Mouse (Mus musculus): ENCODE data around the gene Olfr1424. TPM values are rescaled to one million over a fixed set of nuclear protein-coding genes. Genes with fewer than 3 reads are reported as not detected.
A peak's percentile ranks its signal among the peaks of the same experiment; 100 is the strongest.
"Not testable (repeated sequence)": the region's sequence is repeated elsewhere in the genome, so short reads cannot be mapped to it uniquely, and the experiment has no call there.

The Olfr1424 gene
- not detected for polyA plus RNA-seq (2017; shearing (Covaris generic))

DNA sequence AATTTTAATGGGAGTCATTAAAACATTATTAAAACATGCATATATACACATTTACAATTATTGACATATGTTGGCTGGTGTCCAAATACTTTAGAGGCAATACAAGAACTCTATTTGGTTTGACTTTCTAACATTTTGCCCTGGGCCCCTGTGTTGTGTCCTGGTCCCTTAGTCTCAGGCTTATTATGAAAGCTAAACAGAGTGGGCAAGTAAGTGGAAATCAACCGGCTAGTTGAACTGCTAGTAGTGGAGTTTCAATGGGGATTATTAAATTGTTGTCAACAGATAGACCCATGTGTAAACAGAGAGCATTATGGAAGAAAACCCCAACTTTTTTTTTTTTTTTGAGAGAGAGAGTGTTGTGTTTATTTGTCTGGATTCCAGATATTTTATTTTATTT is at the start of gene Olfr1424:
Gene Olfr1424 (minus strand): TSS at position 101 of the 400 bp plus-strand sequence.
- not testable (repeated sequence) for ATAC-seq

DNA sequence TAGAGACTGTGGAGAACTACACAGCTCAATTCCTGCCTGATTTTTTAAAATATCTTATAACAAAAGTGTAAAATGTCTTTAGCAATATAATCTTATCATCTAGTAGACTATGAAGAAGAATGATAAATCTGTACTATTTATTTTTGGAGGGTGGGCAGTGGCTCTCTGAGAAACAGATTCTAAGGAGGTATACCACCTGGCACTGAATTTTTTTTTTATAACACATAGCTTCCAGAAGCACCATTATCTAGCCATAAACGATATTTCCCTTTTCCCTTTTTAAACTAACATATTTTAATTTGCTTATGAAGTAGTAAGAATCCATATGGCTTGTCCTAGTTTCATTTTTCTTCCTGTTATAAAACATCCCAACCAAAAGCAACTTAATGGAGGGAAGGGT is 42.1 kb upstream of the Olfr1424 start:
- no peak for ATAC-seq

DNA sequence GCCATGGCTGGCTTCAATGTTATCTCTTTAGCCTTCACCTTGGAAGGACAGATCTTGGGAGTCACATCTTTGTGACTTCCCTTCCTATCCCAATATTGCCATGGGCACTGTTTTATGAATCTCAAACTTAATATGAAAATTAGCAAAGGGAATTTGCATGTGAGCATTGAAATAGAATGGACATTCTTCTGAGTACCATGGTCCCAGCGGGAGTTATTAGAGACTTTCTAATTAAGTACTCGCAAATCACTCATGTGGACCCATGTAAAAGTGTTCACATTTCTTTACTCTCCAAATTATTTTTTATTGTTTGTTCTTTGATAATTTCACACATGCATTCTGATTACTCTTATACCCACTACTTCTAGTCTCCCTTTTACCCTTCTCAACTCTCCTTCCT is 40.8 kb upstream of the Olfr1424 start, which contains the start of gene Olfr1427:
Gene Olfr1427 (minus strand): TSS at position 101 of the 400 bp plus-strand sequence.
- no peak for ATAC-seq

DNA sequence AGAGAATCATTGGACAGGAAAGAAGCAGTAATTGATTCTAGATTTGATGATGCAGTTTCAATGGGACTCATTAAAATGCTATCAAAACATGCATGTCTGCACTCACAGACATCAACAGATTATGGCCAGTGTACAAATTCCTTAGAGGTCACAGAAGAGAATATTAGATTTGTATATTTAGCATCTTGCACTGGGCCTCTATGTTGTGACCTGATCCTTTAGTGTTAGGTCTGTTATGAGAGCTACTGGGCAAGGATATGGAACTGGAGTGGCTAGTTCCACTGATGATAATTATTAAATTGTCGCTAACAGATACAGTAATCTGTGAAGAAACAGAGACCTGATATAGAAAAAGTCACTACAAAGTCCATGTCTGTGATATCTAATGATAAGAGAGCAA is 29.4 kb upstream of the Olfr1424 start, which contains the start of gene Olfr1426:
Gene Olfr1426 (minus strand): TSS at position 101 of the 400 bp plus-strand sequence.
- ATAC-seq, result no peak

DNA sequence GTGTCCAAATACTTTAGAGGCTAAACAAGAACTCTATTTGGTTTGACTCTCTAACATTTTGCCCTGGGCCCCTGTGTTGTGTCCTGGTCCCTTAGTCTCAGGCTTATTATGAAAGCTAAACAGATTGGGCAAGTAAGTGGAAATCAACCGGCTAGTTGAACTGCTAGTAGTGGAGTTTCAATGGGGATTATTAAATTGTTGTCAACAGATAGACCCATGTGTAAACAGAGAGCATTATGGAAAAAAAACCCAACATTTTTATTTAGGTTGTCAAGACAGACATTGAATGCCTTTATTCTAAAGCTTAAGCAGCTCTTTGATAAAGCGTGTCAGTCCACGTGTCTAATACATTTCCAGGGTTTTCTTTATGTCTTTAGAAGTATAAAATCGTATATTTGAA is 15.1 kb upstream of the Olfr1424 start, which contains the start of gene Olfr1425:
Gene Olfr1425 (minus strand): TSS at position 101 of the 400 bp plus-strand sequence.
- ATAC-seq, result not testable (repeated sequence)

DNA sequence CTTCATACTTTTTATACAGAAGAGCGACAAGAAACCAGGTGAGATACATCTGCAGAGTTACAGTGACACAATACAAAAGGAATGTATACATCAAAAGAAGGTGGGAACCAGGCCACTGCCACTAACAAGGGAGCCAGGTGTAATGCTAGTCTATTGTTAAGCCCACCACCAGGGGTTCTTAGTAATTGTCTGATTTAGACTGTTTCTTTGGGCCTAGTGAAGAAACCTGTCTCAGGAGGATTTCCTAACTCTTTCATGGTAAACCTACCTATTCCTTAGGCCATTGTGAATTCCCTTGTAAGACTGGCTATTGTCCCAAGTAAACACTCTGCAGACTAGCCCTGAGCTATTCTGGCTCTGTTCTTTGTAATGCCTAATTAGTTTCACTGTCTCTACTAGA is 7.1 kb upstream of the Olfr1424 start:
- ATAC-seq, result not testable (repeated sequence)

DNA sequence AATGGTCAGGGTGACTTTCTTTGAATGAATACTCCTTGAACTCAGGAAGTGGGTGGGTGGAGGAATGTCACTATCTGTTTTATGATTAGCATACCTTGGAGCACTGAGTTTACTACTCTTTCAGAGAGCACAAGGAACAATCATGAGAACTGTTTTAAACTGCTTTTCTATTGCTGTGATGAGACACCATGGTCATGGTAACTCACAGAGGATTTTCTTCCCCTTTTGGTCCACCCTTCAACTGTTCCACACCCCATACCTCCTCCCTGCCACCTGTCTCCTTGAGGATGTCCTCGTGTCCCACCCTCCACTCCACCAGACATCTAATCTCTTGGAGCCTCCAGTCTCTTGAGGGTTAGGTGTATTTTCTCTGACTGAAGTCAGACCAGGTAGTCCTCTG is 5.3 kb upstream of the Olfr1424 start:
- ATAC-seq, result not testable (repeated sequence)

DNA sequence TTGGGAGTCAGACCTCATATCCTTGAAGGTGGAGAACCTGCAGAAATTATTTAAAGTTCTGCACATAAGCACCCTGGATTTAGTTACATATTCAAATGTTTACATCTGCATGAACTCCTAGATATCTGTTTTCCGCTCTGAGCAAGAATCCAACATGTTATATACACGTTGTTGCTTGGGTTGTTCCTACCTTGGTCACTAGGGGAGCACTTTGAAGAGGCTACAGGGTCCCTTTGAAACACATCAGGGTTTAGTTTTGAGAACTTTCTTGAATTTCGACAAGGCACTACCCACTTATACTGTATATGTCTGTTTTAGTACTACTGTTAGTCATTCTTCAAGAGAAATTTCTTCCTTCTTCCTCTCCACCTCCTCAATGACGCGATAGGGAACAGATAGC is 19.3 kb downstream of the Olfr1424 start:
- no peak for ATAC-seq

DNA sequence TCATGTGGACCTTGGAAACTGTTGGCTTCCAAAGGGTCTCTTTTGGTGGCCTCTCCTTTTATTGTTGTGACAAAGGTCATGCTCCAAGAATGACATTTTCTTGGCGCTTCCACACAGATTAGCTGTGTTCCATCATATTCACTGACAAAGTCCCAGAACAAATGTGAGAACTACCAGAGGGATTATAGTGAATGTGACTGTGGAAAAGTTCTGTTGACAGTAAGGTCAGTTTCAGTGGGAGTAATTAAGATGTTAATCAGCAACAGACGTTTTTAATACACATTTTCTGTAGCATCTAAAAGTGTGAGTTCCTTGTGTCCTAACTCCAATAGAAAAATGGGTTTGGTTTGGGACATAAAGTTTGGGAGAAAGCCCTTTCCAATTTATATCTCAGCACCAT is 21.3 kb downstream of the Olfr1424 start, which contains the start of gene Olfr1423:
Gene Olfr1423 (minus strand): TSS at position 101 of the 400 bp plus-strand sequence.
- no peak for ATAC-seq

DNA sequence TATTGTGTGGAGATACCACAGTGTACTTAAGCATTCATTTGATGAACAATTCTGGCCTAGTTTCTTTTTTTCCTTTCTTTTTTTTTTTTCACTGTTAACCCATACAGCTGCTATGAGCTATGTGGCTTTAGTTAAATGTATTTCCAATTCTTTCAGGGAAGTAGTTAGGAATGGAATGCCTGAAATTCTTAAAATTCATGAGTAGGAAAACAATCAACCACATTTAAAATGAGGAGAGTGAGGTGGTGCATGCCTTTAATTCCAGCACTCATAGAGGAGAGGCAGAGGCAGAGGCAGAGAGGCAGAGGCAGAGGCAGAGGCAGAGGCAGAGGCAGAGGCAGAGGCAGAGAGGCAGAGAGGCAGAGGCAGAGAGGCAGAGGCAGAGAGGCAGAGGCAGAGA is 24.8 kb downstream of the Olfr1424 start:
- no peak for ATAC-seq

DNA sequence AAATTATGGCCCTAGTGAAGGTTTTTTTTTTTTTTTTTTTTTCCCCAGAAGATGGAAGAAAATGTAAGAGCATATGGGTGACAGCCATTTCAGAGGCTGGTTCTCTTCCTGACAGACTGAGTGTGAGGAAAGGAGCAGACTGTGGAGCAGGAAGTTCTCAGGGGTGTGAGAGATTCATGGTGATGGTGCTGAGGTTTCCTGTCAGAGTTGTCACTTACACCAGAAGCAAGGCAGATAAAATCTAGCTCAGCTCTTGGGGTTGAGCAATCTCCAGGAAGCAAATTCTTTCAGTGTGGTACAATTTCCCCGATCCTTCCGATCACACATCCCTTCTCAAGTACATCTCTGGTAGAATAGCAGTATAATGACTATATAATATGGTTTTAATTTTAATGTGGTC is 35.9 kb downstream of the Olfr1424 start:
- peak; percentile 88 for ATAC-seq

DNA sequence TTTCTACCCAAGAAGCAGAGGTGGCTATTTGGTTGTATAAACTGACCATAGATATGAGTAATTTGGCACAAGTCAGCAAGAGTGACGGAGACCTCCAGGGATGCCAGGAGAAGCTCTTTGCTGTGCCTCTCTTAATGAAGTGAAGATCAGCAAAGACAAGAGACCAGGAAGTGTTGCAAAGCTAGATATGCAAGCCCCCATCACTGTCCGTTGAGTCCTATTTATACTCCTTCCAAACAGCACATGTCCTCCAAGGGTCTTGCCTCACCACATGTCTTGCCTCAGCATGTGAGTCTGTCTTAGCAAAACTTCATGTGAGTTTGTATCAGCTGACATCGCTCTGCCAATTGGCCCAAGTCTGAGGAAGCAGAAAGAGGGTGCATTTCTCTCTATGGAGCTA is 37.1 kb downstream of the Olfr1424 start:
- ATAC-seq, result no peak

DNA sequence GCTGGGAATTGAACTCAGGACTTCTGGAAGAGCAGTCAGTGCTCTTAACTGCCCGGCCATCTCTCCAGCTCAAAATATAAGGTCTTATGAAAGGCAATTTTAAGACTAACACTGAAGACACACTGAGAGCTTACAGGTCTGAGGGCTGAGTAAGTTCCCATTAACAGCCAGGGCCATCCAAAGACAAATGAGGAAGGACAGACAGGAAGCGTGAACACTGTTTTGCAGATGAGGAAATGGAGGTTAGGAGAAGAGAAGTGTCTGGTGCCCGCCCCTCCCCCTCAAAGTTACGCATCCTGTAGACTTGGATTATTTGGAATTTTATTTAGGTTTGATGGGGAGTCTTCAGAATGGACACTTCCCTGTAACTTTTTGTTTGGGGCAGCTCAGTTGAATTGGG is 38.3 kb downstream of the Olfr1424 start:
- no peak for ATAC-seq

DNA sequence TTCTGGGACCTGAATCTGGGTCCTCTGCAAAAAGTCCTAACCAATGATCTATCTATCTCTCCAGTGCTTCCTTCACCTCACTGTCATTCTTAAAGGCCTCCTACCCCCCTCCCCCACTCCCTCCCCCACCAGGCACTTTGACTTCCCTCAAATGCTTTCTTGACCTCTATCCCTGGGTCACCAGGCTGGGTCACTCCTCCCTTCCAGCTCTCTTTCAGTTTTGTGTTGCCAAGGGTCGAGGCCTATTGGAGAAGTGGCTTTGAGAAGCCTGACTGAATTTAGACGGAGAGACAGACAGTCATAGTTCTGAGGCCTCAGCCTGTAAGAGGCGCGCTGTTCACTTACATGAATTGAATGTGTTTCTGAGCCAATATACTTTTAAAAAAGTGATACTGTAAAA is 46.3 kb downstream of the Olfr1424 start:
- ATAC-seq, result no peak

DNA sequence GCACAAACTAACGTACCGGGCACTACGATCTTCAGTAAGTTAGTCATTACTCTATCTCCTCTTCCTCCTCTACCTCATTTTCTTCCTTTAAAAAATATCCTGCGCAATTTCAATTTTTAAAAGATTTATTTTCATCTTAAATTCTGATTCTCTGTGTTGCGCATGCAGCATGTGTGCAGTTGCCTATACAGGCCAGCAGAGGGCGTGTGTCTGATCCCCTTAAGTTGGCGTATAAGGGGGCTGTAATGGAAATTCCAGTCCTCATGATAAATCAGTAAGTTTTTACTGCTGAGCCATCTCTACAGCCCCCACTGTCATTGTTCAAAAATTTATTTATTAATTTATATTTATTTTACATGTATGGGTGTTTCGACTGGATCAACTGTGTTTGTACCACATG is 46.8 kb downstream of the Olfr1424 start:
- no peak for ATAC-seq

DNA sequence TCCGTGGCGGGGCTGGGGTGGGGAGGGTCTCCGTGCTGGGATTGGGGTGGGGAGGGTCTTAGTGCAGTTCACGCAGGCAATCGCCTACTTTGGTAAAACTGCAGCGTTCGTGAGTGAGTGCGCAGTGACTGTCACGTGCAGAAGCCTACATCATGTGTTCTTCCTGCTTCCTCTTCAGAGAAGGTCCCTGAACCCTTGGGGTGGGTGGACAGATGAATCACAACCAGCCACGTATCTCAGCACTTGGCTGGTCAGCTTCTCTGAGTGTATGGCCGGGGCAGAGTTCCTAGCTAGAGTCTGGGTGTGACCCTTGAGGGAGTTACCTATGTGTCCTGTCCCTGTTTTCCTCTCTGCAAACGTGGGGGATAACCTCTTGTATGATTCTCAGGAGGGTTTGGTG is 49.3 kb downstream of the Olfr1424 start:
- no peak for ATAC-seq

DNA sequence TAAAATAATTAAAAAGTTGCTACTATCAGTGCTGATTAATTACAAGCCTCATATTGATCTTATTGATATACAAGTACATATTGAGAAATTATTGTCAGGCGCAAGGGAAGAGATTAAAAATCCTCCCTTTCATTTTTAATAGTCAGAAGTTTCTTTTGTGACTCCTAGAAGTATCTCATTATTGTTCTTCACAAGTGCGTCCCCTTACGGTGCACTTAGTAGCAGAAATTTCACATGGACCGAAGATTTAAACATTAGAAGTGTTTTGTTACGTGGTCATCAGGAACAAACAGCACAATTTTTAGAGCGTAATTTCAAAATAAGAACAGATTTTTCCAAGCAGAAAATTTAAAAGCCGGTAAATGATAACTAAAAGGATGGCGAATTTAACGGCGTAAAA is 49.9 kb downstream of the Olfr1424 start:
- ATAC-seq, result no peak

DNA sequence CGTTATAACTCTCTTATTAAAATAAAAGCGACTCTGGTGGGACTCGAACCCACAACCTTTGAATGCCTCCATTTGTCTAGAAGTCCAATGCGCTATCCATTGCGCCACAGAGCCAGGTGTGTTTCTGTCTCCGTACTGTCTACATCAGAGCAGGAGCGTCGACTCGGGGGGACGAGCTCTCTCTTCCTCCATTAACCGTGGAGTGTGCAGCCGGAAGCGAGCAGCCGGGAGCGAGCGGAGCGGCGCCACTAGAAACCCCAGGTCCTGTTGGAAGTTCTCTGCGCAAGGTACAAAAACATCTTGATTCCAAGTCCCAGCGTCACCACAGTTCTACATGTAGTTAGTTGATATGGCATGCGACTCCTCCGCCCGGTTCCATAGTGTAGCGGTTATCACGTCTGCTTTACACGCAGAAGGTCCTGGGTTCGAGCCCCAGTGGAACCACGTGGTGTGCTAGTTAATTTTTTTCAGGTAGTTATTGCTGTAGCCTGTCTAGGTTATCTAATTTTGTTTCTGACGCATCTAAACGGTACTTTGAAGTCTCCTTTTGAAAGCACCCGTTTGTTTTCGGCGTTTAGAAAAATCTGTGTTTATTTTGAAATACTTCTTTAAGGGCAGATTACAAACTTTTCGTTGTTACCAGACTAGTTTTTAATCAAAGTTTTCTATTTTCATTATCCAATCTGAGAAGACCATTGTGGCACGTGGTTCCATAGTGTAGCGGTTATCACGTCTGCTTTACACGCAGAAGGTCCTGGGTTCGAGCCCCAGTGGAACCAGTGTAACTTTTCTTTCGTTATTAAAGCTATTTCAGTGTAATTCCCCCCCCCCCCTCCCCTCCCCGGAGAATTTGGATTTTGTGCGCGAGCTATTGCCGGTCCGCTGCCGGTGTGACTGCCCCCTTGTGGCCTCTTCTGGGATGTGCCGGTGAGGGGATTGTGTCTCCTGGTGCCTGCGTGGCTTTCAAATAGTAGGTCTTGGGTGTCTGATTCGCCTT is 50.6 kb downstream of the Olfr1424 start:
- ATAC-seq, result peak; percentile 44

DNA sequence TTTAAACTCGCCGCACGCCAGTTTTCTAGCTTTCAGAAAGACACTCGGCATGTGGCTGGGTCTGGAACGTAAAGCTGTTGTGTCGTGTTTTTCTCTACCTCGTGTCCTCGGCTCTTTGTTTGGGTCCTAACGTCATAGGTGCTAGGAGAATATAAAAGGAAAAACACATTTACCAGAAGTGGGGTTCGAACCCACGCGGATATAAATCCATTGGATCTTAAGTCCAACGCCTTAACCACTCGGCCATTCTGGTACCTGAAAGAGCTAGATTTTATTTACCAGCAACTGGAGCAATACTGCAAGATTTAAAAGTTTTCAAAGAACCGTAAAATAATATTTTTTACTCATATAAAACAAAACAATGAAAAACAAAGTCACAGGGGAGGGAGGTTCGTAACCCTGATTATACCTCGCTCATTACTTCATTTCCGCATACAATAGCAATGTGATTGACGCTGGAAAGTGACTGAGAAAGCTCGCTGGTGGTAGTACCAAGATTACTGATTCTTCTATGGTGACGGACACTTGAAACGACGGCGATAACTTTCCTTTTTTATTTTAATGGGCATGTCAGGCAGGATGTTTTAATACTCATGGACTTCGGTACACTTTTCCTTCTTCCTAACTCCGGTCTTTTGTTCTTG is 51.4 kb downstream of the Olfr1424 start:
- ATAC-seq, result peak; percentile 7

DNA sequence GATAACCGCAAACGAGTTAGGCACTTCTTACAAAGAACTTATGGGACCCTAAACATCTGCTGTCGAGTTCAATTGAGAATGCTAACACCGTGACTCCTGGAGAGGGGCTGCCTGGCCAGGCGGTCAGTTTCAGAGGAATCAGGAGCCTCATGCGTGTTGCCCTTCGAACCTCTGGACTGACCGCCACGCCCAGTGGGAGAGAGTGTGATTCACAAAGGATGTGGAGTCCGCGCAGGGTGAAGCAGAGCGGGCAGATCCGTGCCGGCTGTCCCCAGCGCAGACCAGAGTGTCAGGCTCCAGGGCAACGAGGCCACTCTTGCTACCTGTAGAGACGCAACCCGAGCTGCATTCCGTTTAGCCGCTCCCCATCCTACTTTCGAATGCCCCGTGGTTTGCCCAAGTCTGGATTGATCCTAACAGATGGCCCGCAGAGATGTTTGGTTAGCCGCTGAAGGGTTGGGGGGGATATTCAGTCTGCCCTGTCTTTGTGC is 52.2 kb downstream of the Olfr1424 start:
- ATAC-seq, result no peak

DNA sequence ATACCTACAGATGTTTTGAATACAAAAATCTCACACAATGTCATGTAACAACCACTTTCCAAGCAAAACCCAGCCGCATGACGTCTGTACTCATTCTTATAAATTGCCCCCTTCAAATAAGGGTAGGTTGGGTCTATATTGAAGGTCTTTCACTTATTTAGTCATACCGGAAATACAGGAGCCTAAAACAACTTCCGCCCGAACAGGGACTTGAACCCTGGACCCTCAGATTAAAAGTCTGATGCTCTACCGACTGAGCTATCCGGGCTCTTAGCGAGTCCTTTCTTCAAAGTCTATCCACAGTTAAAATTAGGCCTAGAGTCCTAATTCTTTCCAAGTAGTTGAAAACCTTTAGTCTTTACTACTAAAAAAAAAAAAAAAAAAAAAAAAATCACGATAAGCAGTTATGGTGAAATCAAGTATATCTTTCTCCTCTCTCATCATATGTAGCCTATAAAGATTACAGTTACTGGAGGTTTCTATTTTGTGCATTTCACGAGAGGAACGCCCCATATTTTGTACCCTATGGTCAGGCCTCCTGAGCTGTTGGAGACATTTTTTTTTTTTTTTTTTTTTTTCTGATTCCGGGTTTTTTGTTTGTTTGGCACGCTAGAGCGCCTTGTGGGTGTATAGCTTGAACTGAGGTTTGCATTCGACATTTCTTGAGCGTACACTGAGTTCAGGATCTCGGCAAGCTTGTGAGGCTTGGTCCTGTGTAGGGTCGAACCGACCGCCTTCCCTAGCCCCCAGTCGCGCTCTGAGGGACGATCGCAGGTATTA is 52.8 kb downstream of the Olfr1424 start:
- ATAC-seq, result peak; percentile 5
